Mouse (Mus musculus) MEL (cell line): Measurements from ENCODE around the gene Gm49318. TPM values are rescaled to one million over a fixed set of nuclear protein-coding genes. Genes with fewer than 3 reads are reported as not detected.

Experiments
- DNase-seq: peaks from one replicate; pipeline ENCODE4 v3.0.0; 2011; ENCODE audit warnings: low read depth, low spot score
- H3K27ac ChIP-seq: 2 replicates; pipeline ENCODE4 v1.5.1; 2012; ENCODE audit warnings: low read depth, mild to moderate bottlenecking, control low read depth, low read length, moderate library complexity; ENCODE audit not compliant: control insufficient read depth
- H3K27me3 ChIP-seq, 2 experiments: fragments of 150-350 bp in 1 of 2; sonication (generic) in 1 of 2; 2 replicates each; pipeline ENCODE4 v1.6.1; 2012; ENCODE audit warnings: low read length in 2 of 2, mild to moderate bottlenecking in 2 of 2, improper control_type of control experiment in 1 of 2, moderate library complexity in 1 of 2; ENCODE audit not compliant: insufficient read depth in 2 of 2, control insufficient read depth in 1 of 2
- H3K36me3 ChIP-seq, 2 experiments: 2 replicates each; pipeline ENCODE4 v1.6.1; 2012 to 2014; ENCODE audit warnings: low read length in 2 of 2, improper control_type of control experiment in 1 of 2, inconsistent platforms in 1 of 2, mild to moderate bottlenecking in 1 of 2; ENCODE audit not compliant: insufficient read depth in 2 of 2, control insufficient read depth in 1 of 2
- H3K4me1 ChIP-seq, 2 experiments: fragments of 150-350 bp in 1 of 2; sonication (generic) in 1 of 2; 2 replicates each; pipeline ENCODE4 v1.6.1; 2012; ENCODE audit warnings: low read length in 2 of 2, improper control_type of control experiment in 1 of 2, mild to moderate bottlenecking in 1 of 2; ENCODE audit not compliant: insufficient read depth in 2 of 2, control insufficient read depth in 1 of 2
- H3K4me3 ChIP-seq, 2 experiments: fragments of 150-350 bp in 1 of 2; sonication (generic) in 1 of 2; 2 replicates each; pipeline ENCODE4 v1.5.1; 2012; ENCODE audit warnings: low read depth in 2 of 2, low read length in 2 of 2, mild to moderate bottlenecking in 2 of 2, moderate library complexity in 2 of 2, control low read depth in 1 of 2, improper control_type of control experiment in 1 of 2; ENCODE audit not compliant: control insufficient read depth in 1 of 2, insufficient read depth in 1 of 2
- H3K79me2 ChIP-seq: 2 replicates; pipeline ENCODE4 v1.6.1; 2012; ENCODE audit warnings: mild to moderate bottlenecking, low read length, moderate library complexity; ENCODE audit not compliant: control insufficient read depth, poor library complexity, insufficient read depth
- H3K9ac ChIP-seq: 2 replicates; pipeline ENCODE4 v1.6.1; 2012; ENCODE audit warnings: low read depth, mild to moderate bottlenecking, control low read depth, low read length, moderate library complexity; ENCODE audit not compliant: control insufficient read depth, poor library complexity, severe bottlenecking
- H3K9me3 ChIP-seq: fragments of 150-350 bp; sonication (generic); replicated peaks from 2 replicates; pipeline ENCODE4 v1.6.1; 2012; ENCODE audit warnings: mild to moderate bottlenecking, low read length, improper control_type of control experiment, moderate library complexity; ENCODE audit not compliant: insufficient read depth
- CTCF ChIP-seq, 3 experiments: IDR thresholded peaks in 2 of 3; conservative IDR thresholded peaks in 1 of 3; 2 replicates each; pipeline ENCODE4 v1.5.1; 2011 to 2012; ENCODE audit warnings: low read length in 3 of 3, low read depth in 2 of 3, mild to moderate bottlenecking in 2 of 3, improper control_type of control experiment in 1 of 3, inconsistent platforms in 1 of 3, mixed read lengths in 1 of 3, moderate library complexity in 1 of 3; ENCODE audit not compliant: control insufficient read depth in 1 of 3, insufficient read depth in 1 of 3, poor library complexity in 1 of 3, severe bottlenecking in 1 of 3
- ELF1 ChIP-seq: IDR thresholded peaks from 2 replicates; pipeline ENCODE4 v1.6.1; 2014; ENCODE audit warnings: low read depth, mild to moderate bottlenecking, inconsistent platforms, low read length, improper control_type of control experiment, moderate library complexity
- KAT2A ChIP-seq: conservative IDR thresholded peaks from 2 replicates; pipeline ENCODE4 v1.6.1; 2012; ENCODE audit warnings: low read depth, low read length, improper control_type of control experiment, inconsistent platforms
- MAZ ChIP-seq: IDR thresholded peaks from 2 replicates; pipeline ENCODE4 v1.6.1; 2012; ENCODE audit warnings: low read depth, mild to moderate bottlenecking, inconsistent platforms, low read length, improper control_type of control experiment
- MEF2A ChIP-seq: IDR thresholded peaks from 2 replicates; pipeline ENCODE4 v1.6.1; 2014; ENCODE audit warnings: low read depth, mild to moderate bottlenecking, inconsistent platforms, low read length, improper control_type of control experiment; ENCODE audit not compliant: poor library complexity, insufficient replicate concordance, severe bottlenecking; ENCODE audit errors: extremely low read depth
- MXI1 ChIP-seq: IDR thresholded peaks from 2 replicates; pipeline ENCODE4 v1.6.1; 2011; ENCODE audit warnings: mild to moderate bottlenecking, low read depth, low read length, improper control_type of control experiment
- MYB ChIP-seq: IDR thresholded peaks from 2 replicates; pipeline ENCODE4 v1.6.1; 2011; ENCODE audit warnings: mild to moderate bottlenecking, low read depth, low read length, improper control_type of control experiment
- POLR2A ChIP-seq, 2 experiments: IDR thresholded peaks; 2 replicates each; pipeline ENCODE4 v1.6.1; 2011 to 2012; ENCODE audit warnings: low read length in 2 of 2, mild to moderate bottlenecking in 2 of 2, control low read depth in 1 of 2, improper control_type of control experiment in 1 of 2, low read depth in 1 of 2, moderate library complexity in 1 of 2; ENCODE audit not compliant: control insufficient read depth in 1 of 2, insufficient read depth in 1 of 2, poor library complexity in 1 of 2
- RAD21 ChIP-seq: IDR thresholded peaks from 2 replicates; pipeline ENCODE4 v1.6.1; 2011; ENCODE audit warnings: mild to moderate bottlenecking, low read depth, low read length, improper control_type of control experiment
- SIN3A ChIP-seq: IDR thresholded peaks from 2 replicates; pipeline ENCODE4 v1.6.1; 2012; ENCODE audit warnings: low read length, improper control_type of control experiment, inconsistent platforms
- polyA plus RNA-seq, 2 experiments: library from polyadenylated mRNA; stranded (reverse) in 1 of 2; unstranded in 1 of 2; fragments of >175 nt in 1 of 2; fragments of >200 nt in 1 of 2; gene quantifications; 2 replicates each; pipeline versions ENCODE4 v1.2.1 to v1.2.4; 2012; ENCODE audit warnings: low replicate concordance in 2 of 2, low read depth in 1 of 2; ENCODE audit not compliant: insufficient read length in 2 of 2, insufficient read depth in 1 of 2, missing spikeins in 1 of 2
- total RNA-seq: library from RNA; depleted of rRNA; stranded (reverse); fragments of 300-350 nt; gene quantifications from 2 replicates; pipeline ENCODE4 v1.2.3, GENCODE M21; 2012

The Gm49318 gene
- total and polyA plus RNA-seq, 3 experiments, result not detected

DNA sequence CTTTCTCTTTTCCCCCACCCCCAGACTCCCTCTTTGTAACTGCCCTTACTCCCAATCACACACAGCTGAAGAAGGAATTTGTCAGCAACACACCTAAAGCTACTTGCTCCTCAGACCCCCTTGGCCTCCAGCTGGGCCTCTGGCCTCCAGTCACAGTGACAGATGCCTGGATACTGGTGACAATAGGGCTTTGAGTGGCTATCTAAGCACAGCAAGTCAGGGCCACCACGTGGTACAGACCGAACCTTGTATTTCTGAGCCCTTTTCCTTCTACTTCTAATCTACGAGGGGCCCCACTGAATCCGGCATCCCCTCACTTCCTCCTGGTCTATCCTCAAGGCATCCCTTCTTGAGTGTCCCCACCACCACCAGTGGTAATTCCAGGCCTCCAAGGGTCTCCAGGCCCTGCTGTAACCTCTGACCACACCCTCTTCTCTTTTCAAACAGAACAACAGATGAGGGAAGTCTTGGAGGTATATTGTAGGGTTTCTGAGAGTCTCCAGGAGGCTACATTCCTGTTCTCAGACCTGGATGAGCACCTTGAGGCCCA is 21.3 kb downstream of the Gm49318 start:
- no peak overlapping the region for H3K9ac ChIP-seq

DNA sequence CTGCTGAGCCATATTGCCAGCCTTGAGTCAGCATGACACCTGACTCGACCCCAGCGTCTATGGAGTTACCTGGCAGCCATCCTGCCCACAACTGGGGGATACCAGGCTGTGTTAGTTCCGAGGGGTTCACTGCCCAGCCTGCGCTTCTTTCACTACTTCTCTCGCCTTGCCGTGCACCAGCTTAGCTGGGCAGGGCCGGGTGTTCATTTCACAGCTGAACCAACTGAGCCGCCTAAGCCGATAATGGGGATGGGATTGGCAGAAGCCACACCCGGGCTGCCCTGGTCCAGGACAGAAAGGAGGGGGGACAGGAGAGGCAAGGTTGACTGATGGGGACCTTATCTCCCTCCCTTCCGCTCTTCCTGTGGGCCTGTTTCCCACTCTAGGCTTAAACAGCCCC is 21.7 kb downstream of the Gm49318 start:
- Histone ChIP-seq H3K4me3 (no peak overlapping the region), H3K27ac (no peak overlapping the region), H3K36me3 (no peaks in the 10 kb centered on the region), H3K9ac (no peak overlapping the region), H3K79me2 (no peaks in the 10 kb centered on the region), H3K9me3 (no peaks in the 10 kb centered on the region), H3K4me1 (no peaks in the 10 kb centered on the region), H3K27me3 (no peaks in the 10 kb centered on the region)
- DNase-seq, result no peak
- TF ChIP-seq SIN3A, result no peak
- TF ChIP-seq ELF1, result no peak
- TF ChIP-seq RAD21, result no peak
- TF ChIP-seq POLR2A (IDR thresholded peaks at IDR 0.05; ENCODE audit: control insufficient read depth in 1 of 2, insufficient read depth in 1 of 2, low read depth in 1 of 2, low read length in 2 of 2, poor library complexity in 1 of 2), result 0 out of 4 replicates have a peak, but pooled peaks of 1 of the 2 experiments have one; percentile 24
- TF ChIP-seq MYB, result no peak

More for the DNA sequence above, 21.3 kb downstream of the Gm49318 start:
- Histone ChIP-seq H3K79me2 (no peaks in the 10 kb centered on the region), H3K36me3 (no peaks in the 10 kb centered on the region), H3K4me1 (no peaks in the 10 kb centered on the region), H3K4me3 (no peak overlapping the region), H3K27me3 (no peaks in the 10 kb centered on the region), H3K9me3 (no peaks in the 10 kb centered on the region), H3K27ac (no peak overlapping the region)
- TF ChIP-seq POLR2A (IDR thresholded peaks at IDR 0.05; ENCODE audit: control insufficient read depth in 1 of 2, insufficient read depth in 1 of 2, low read depth in 1 of 2, low read length in 2 of 2, poor library complexity in 1 of 2) (0 out of 4 replicates have a peak, but pooled peaks of 1 of the 2 experiments have one; percentile 9), CTCF (IDR thresholded peaks at IDR 0.05 in 2 of 3, conservative IDR thresholded peaks at IDR 0.05 in 1 of 3; ENCODE audit: control insufficient read depth in 1 of 3, insufficient read depth in 1 of 3, low read depth in 2 of 3, low read length in 3 of 3, poor library complexity in 1 of 3, severe bottlenecking in 1 of 3) (no peak)
- no peak for DNase-seq

DNA sequence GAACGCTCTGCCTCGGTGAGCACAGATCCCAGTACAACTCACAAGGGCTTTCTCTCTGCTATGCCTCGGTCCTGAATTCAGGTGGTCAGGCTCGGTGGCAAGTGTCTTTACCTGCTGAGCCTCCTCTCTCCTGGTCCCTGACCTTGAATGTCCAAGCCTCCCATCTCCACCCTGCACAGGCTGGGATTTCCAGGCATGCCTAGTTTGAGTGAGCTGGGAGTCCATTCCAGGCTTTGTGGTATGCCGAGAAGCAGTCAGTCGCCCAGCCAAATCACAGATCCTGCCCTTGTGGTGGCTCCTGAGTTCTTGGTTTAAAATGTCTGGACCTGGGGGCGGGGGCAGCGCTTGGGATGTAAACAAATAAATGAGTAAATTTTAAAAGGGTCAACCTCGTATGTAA is 23.7 kb downstream of the Gm49318 start:
- no peak overlapping the region for H3K27ac ChIP-seq
- no peaks in the 10 kb centered on the region for H3K36me3 ChIP-seq
- no peak for TF ChIP-seq ELF1
- TF ChIP-seq KAT2A, result no peak
- TF ChIP-seq MAZ, result no peak
- TF ChIP-seq MEF2A, result no peak
- no peak for TF ChIP-seq MXI1
- peaks cover 0 to 1% of the 10 kb centered on the region in 2 experiments; a peak in 2 of 4 replicates for H3K27me3 ChIP-seq
- H3K9me3 ChIP-seq, result no peaks in the 10 kb centered on the region
- H3K4me1 ChIP-seq, result no peaks in the 10 kb centered on the region
- H3K4me3 ChIP-seq, result no peak overlapping the region
- H3K79me2 ChIP-seq, result no peaks in the 10 kb centered on the region
- DNase-seq, result no peak
- H3K9ac ChIP-seq, result no peak overlapping the region
